Mouse (Mus musculus) limb, embryonic 13.5 days (tissue): ENCODE data around the gene Abca14. TPM values are rescaled to one million over a fixed set of nuclear protein-coding genes. Genes with fewer than 3 reads are reported as not detected.

Experiments used
- polyA plus RNA-seq: library from polyadenylated mRNA; unstranded; fragments of >200 nt; fragmentation: Nextera tagmentation; extraction: Ambion mirVana; gene quantifications from 2 replicates; pipeline ENCODE4 v1.2.1, GENCODE M21; 2015

Gene Abca14
- polyA plus RNA-seq, 1 experiment from 2014 or later, result not detected

Other genes with a start within 250 kb of the Abca14 start
- gene Dnah3, start 108.7 kb upstream of the Abca14 start, polyA plus RNA-seq, result not detected in 2 replicates
- 26.8 and 27.1 TPM in 2 replicates for gene Tmem159, start 101.6 kb upstream of the Abca14 start, polyA plus RNA-seq
- 0.06 and 0.10 TPM in 2 replicates for gene Zp2, start 58.7 kb upstream of the Abca14 start, polyA plus RNA-seq
- gene Anks4b, start 30.1 kb upstream of the Abca14 start, polyA plus RNA-seq, result not detected in 2 replicates
- 13.1 and 18.3 TPM in 2 replicates for gene Crym, start 1.9 kb upstream of the Abca14 start, polyA plus RNA-seq
- gene Abca15, start 124.7 kb downstream of the Abca14 start, polyA plus RNA-seq, result not detected in 2 replicates
- not detected in 2 replicates for gene Abca16, start 205.7 kb downstream of the Abca14 start, polyA plus RNA-seq